In genomic region chr10:128459409-128460269, GRCm38 (mm10) we compare ENCODE assay signal across 8 mouse cellular contexts. TPM values are rescaled to one million over a fixed set of nuclear protein-coding genes. Genes with fewer than 3 reads are reported as not detected.
A peak's percentile ranks its signal among the peaks of the same experiment; 100 is the strongest.
DNase-seq lines count a peak whose midpoint lies in the region; TF ChIP-seq lines count a peak whose summit lies in the region.

No protein-coding gene starts in this region.

- H3K79me2 ChIP-seq in MEL (ENCODE audit: control insufficient read depth, insufficient read depth, low read length, poor library complexity) = peaks cover 21% of the 10 kb centered on the region

- peaks cover 5 to 17% of the 10 kb centered on the region in 2 experiments; a peak in 3 of 4 replicates for H3K4me1 ChIP-seq in MEL (ENCODE audit: control insufficient read depth in 1 of 2, insufficient read depth in 2 of 2, low read length in 2 of 2)
- H3K4me1 ChIP-seq in lung, adult 2 months (ENCODE audit: control insufficient read depth, insufficient read depth, low read length) = peaks cover 7% of the 10 kb centered on the region
- H3K4me1 ChIP-seq in olfactory bulb, adult 2 months (ENCODE audit: control insufficient read depth, insufficient read depth, low read length) = peaks cover 7% of the 10 kb centered on the region

- H3K4me3 ChIP-seq in MEL (ENCODE audit: control insufficient read depth in 1 of 2, insufficient read depth in 1 of 2, low read depth in 2 of 2, low read length in 2 of 2) = peak overlapping the region; percentile 97 to 98
- H3K4me3 ChIP-seq in gastrocnemius, adult 2 months = peak overlapping the region; percentile 92
- H3K4me3 ChIP-seq in lung, adult 2 months (replicated peaks; ENCODE audit: extremely low read depth, low read depth, low read length) = peak overlapping the region; percentile 99
- peak overlapping the region; percentile 97 for H3K4me3 ChIP-seq in olfactory bulb, adult 2 months (ENCODE audit: insufficient read depth, low read depth, low read length)

- DNase-seq in 3134 (ENCODE audit: extremely low read depth, insufficient read length, low spot score) (peak; percentile 55), MEL (ENCODE audit: low read depth, low spot score) (peak; percentile 80)
- peak; percentile 64 to 71 for DNase-seq in cerebellum, postnatal 14 days
- peak; percentile 66 for DNase-seq in gastrocnemius, adult 2 months
- DNase-seq in kidney, adult 9 months = peak; percentile 45
- peak; percentile 54 for DNase-seq in lung, adult 2 months
- peak; percentile 58 to 68 for DNase-seq in thymus, postnatal 36 days

- TF ChIP-seq POLR2A in MEL (IDR thresholded peaks at IDR 0.05; ENCODE audit: control insufficient read depth in 1 of 2, insufficient read depth in 1 of 2, low read depth in 1 of 2, low read length in 2 of 2, poor library complexity in 1 of 2) = peak; percentile 18 to 51; a peak in 1 of 4 replicates
- TF ChIP-seq POLR2A in lung, adult 2 months (IDR thresholded peaks at IDR 0.05; ENCODE audit: borderline replicate concordance, extremely low read depth, low read depth, low read length) = no peak
- no peak for TF ChIP-seq POLR2A in olfactory bulb, adult 2 months (IDR thresholded peaks at IDR 0.05; ENCODE audit: insufficient read depth, low read depth, low read length)

- TF ChIP-seq CTCF in MEL (IDR thresholded peaks at IDR 0.05 in 2 of 3, conservative IDR thresholded peaks at IDR 0.05 in 1 of 3; ENCODE audit: control insufficient read depth in 1 of 3, insufficient read depth in 1 of 3, low read depth in 2 of 3, low read length in 3 of 3, poor library complexity in 1 of 3, severe bottlenecking in 1 of 3) = no peak
- TF ChIP-seq CTCF in gastrocnemius, adult 2 months (IDR thresholded peaks at IDR 0.05) = no peak
- no peak for TF ChIP-seq CTCF in lung, adult 2 months (IDR thresholded peaks at IDR 0.05; ENCODE audit: insufficient read depth, low read length)
- no peak for TF ChIP-seq CTCF in olfactory bulb, adult 2 months (IDR thresholded peaks at IDR 0.05; ENCODE audit: insufficient read depth, low read depth, low read length)

- peak overlapping the region; percentile 99 for H3K9ac ChIP-seq in MEL (ENCODE audit: control insufficient read depth, low read depth, low read length, poor library complexity, severe bottlenecking)

- intact Hi-C loops in gastrocnemius, adult 2 months (cut with DNase I) = loop anchor here (1.0 to 2.0 kb wide), 2 partner anchors 33 to 77 kb away; no protein-coding TSS in a partner anchor

- no peaks in the 10 kb centered on the region for H3K27me3 ChIP-seq in MEL (ENCODE audit: control insufficient read depth in 1 of 2, insufficient read depth in 2 of 2, low read length in 2 of 2)

- peak; percentile 17 to 56; a peak in 1 of 4 replicates for TF ChIP-seq EP300 in MEL (IDR thresholded peaks at IDR 0.05; ENCODE audit: low read depth in 1 of 2, low read length in 2 of 2)

- peaks cover 7% of the 10 kb centered on the region in 2 experiments for H3K36me3 ChIP-seq in MEL (ENCODE audit: control insufficient read depth in 1 of 2, insufficient read depth in 2 of 2, low read length in 2 of 2)

- 1% methylated on average over 65 of the region's 67 CpGs for WGBS in lung, adult 2 months
- WGBS in olfactory bulb, adult 2 months = 3% methylated on average over 56 of the region's 67 CpGs

- no peak for TF ChIP-seq RAD21 in MEL (IDR thresholded peaks at IDR 0.05; ENCODE audit: low read depth, low read length)

- peak overlapping the region; percentile 95 for H3K27ac ChIP-seq in MEL (ENCODE audit: control insufficient read depth, low read depth, low read length)
- H3K27ac ChIP-seq in gastrocnemius, adult 2 months = peak overlapping the region; percentile 93
- H3K27ac ChIP-seq in olfactory bulb, adult 2 months (ENCODE audit: insufficient read depth, low read depth, low read length) = peak overlapping the region; percentile 78

- H3K9me3 ChIP-seq in MEL (replicated peaks; ENCODE audit: insufficient read depth, low read length) = no peaks in the 10 kb centered on the region

TF ChIP-seq in MEL, 35 proteins besides CTCF, POLR2A, EP300 and RAD21 (continues in another document):
- no peak for TF ChIP-seq MAZ (IDR thresholded peaks at IDR 0.05; ENCODE audit: low read depth, low read length)
- no peak for TF ChIP-seq USF2 (IDR thresholded peaks at IDR 0.05; ENCODE audit: borderline replicate concordance in 1 of 2, insufficient read depth in 1 of 2, low read depth in 1 of 2, low read length in 2 of 2)
- TF ChIP-seq UBTF (IDR thresholded peaks at IDR 0.05; ENCODE audit: borderline replicate concordance, insufficient read depth, low read depth, low read length) = no peak
- TF ChIP-seq USF1 (IDR thresholded peaks at IDR 0.05; ENCODE audit: low read depth, low read length) = no peak
- no peak for TF ChIP-seq NELFE (IDR thresholded peaks at IDR 0.05; ENCODE audit: low read depth, low read length)
- peak; percentile 40; the same call in 1 of the 2 replicates for TF ChIP-seq HCFC1 (IDR thresholded peaks at IDR 0.05; ENCODE audit: low read depth, low read length)
- TF ChIP-seq POLR2AphosphoS5 (IDR thresholded peaks at IDR 0.05; ENCODE audit: borderline replicate concordance, low read depth, low read length) = no peak
- TF ChIP-seq KAT2A (conservative IDR thresholded peaks at IDR 0.05; ENCODE audit: low read depth, low read length) = no peak
- TF ChIP-seq ZNF384 (IDR thresholded peaks at IDR 0.05; ENCODE audit: low read depth, low read length) = peak; percentile 93
- no peak for TF ChIP-seq ZKSCAN1 (IDR thresholded peaks at IDR 0.05; ENCODE audit: low read depth, low read length)
- TF ChIP-seq SMC3 (IDR thresholded peaks at IDR 0.05; ENCODE audit: low read depth, low read length) = no peak
- no peak; the same call in 1 of the 2 replicates for TF ChIP-seq CHD2 (IDR thresholded peaks at IDR 0.05; ENCODE audit: low read length)
- TF ChIP-seq SIN3A (IDR thresholded peaks at IDR 0.05; ENCODE audit: low read length) = no peak; the same call in 1 of the 2 replicates
- 0 out of 2 replicates have a peak, but pooled peaks have one; percentile 39 for TF ChIP-seq MYC (IDR thresholded peaks at IDR 0.05; ENCODE audit: low read depth, low read length)
- no peak for TF ChIP-seq MEF2A (IDR thresholded peaks at IDR 0.05; ENCODE audit: extremely low read depth, insufficient replicate concordance, low read depth, low read length, poor library complexity, severe bottlenecking)
- TF ChIP-seq ETS1 (IDR thresholded peaks at IDR 0.05; ENCODE audit: low read depth, low read length) = no peak
- no peak for TF ChIP-seq JUND (IDR thresholded peaks at IDR 0.05; ENCODE audit: low read depth, low read length)
- no peak for TF ChIP-seq ELF1 (IDR thresholded peaks at IDR 0.05; ENCODE audit: low read depth, low read length)
- no peak for TF ChIP-seq GATA1 (IDR thresholded peaks at IDR 0.05; ENCODE audit: low read depth, low read length)
- peak; percentile 60; the same call in 1 of the 2 replicates for TF ChIP-seq TCF12 (IDR thresholded peaks at IDR 0.05; ENCODE audit: low read depth, low read length)
- TF ChIP-seq RCOR1 (IDR thresholded peaks at IDR 0.05; ENCODE audit: low read depth, low read length) = 0 out of 2 replicates have a peak, but pooled peaks have one; percentile 38
- no peak for TF ChIP-seq ZMIZ1 (IDR thresholded peaks at IDR 0.05; ENCODE audit: low read depth, low read length)
- peak; percentile 73 for TF ChIP-seq TBP (IDR thresholded peaks at IDR 0.05; ENCODE audit: low read depth, low read length)
- no peak for TF ChIP-seq MAFK (IDR thresholded peaks at IDR 0.05; ENCODE audit: borderline replicate concordance, low read depth, low read length)

RNA-seq across cellular contexts. Expression of gene Smarcc2, which starts 0.6 kb away (rescaled TPM):
- total RNA-seq in MEL (2012; rRNA removed) = 22.3 and 24.8 TPM in 2 replicates
- polyA plus RNA-seq in MEL (2012; ENCODE audit: insufficient read depth in 1 of 2, insufficient read length in 2 of 2, low read depth in 1 of 2, low replicate concordance in 2 of 2, missing spikeins in 1 of 2) = 100 to 1,000 TPM in 1 of 2 experiments, 10 to 100 TPM in 1; 68.8 to 226 TPM
- 10 to 100 TPM; 46.5 to 53.2 TPM for total RNA-seq in gastrocnemius, adult 2 months (2021)
- 99.8 TPM in 2 replicates for polyA plus RNA-seq in lung, adult 2 months (2012; rRNA removed)
- polyA plus RNA-seq in olfactory bulb, adult 2 months (2012; ENCODE audit: insufficient read depth, insufficient read length, low replicate concordance, missing spikeins) = 236 and 251 TPM in 2 replicates

RNA-seq across cellular contexts. Expression of gene Myl6, which starts 34.3 kb away (rescaled TPM):
- total RNA-seq in MEL (2012; rRNA removed) = 560 and 589 TPM in 2 replicates
- 100 to 1,000 TPM in 1 of 2 experiments, not detected in 1; 399 TPM for polyA plus RNA-seq in MEL (2012; ENCODE audit: insufficient read depth in 1 of 2, insufficient read length in 2 of 2, low read depth in 1 of 2, low replicate concordance in 2 of 2, missing spikeins in 1 of 2)
- total RNA-seq in gastrocnemius, adult 2 months (2021) = 100 to 1,000 TPM; 171 to 179 TPM
- polyA plus RNA-seq in lung, adult 2 months (2012; rRNA removed) = 771 and 1,159 TPM in 2 replicates
- not detected in 2 replicates for polyA plus RNA-seq in olfactory bulb, adult 2 months (2012; ENCODE audit: insufficient read depth, insufficient read length, low replicate concordance, missing spikeins)

RNA-seq across cellular contexts. Expression of gene Myl6b, which starts 38.8 kb away (rescaled TPM):
- total RNA-seq in MEL (2012; rRNA removed) = 1.8 and 2.6 TPM in 2 replicates
- polyA plus RNA-seq in MEL (2012; ENCODE audit: insufficient read depth in 1 of 2, insufficient read length in 2 of 2, low read depth in 1 of 2, low replicate concordance in 2 of 2, missing spikeins in 1 of 2) = 10 to 100 TPM in 1 of 2 experiments, not detected in 1; 18.8 TPM
- 10 to 100 TPM in 1 of 2 experiments, 1 to 10 TPM in 1; 6.5 to 17.8 TPM for total RNA-seq in gastrocnemius, adult 2 months (2021)
- 1.9 and 2.0 TPM in 2 replicates for polyA plus RNA-seq in lung, adult 2 months (2012; rRNA removed)
- polyA plus RNA-seq in olfactory bulb, adult 2 months (2012; ENCODE audit: insufficient read depth, insufficient read length, low replicate concordance, missing spikeins) = not detected in 2 replicates

RNA-seq across cellular contexts. Expression of gene Rnf41, which starts 48.2 kb away (rescaled TPM):
- 25.4 and 28.1 TPM in 2 replicates for total RNA-seq in MEL (2012; rRNA removed)
- 10 to 100 TPM in 1 of 2 experiments, not detected in 1; 27.4 TPM for polyA plus RNA-seq in MEL (2012; ENCODE audit: insufficient read depth in 1 of 2, insufficient read length in 2 of 2, low read depth in 1 of 2, low replicate concordance in 2 of 2, missing spikeins in 1 of 2)
- total RNA-seq in gastrocnemius, adult 2 months (2021) = 10 to 100 TPM; 13.3 to 13.4 TPM
- 24.4 and 25.5 TPM in 2 replicates for polyA plus RNA-seq in lung, adult 2 months (2012; rRNA removed)
- 155 TPM in 1 of 2 replicates, not detected in the other for polyA plus RNA-seq in olfactory bulb, adult 2 months (2012; ENCODE audit: insufficient read depth, insufficient read length, low replicate concordance, missing spikeins)

RNA-seq across cellular contexts. Expression of gene Nabp2, which starts 48.3 kb away (rescaled TPM):
- total RNA-seq in MEL (2012; rRNA removed) = 33.7 and 39.9 TPM in 2 replicates
- polyA plus RNA-seq in MEL (2012; ENCODE audit: insufficient read depth in 1 of 2, insufficient read length in 2 of 2, low read depth in 1 of 2, low replicate concordance in 2 of 2, missing spikeins in 1 of 2) = 100 to 1,000 TPM; 166 to 249 TPM
- 10 to 100 TPM; 56.7 to 59.0 TPM for total RNA-seq in gastrocnemius, adult 2 months (2021)
- polyA plus RNA-seq in lung, adult 2 months (2012; rRNA removed) = 22.1 and 23.4 TPM in 2 replicates
- polyA plus RNA-seq in olfactory bulb, adult 2 months (2012; ENCODE audit: insufficient read depth, insufficient read length, low replicate concordance, missing spikeins) = not detected in 2 replicates

Comparison
In these comparisons a context has a peak if more than half of its experiments do, and no peak if none do; other contexts are left out.
1. Peak in every context shown above with its lines: DNase-seq, H3K4me3 ChIP-seq and H3K27ac ChIP-seq.
2. POLR2A ChIP-seq: peak in MEL (2 of 2); none in lung, adult 2 months (single experiment) and olfactory bulb, adult 2 months (single experiment).